Mouse (Mus musculus) retina, postnatal 7 days (tissue): ENCODE measurements around the gene Ccdc183.

Experiments used
- DNase-seq: peaks from one replicate; pipeline ENCODE4 v3.0.0-alpha.2; 2012; ENCODE audit warnings: low read depth, low spot score

Gene Ccdc183

GRCm38 (mm10) chr2:25577951-25578795 lies 39.3 kb downstream of the Ccdc183 start:
- DNase-seq: no peak

- DNase-seq: no peak
Measured at GRCm38 (mm10) chr2:25576965-25577891, 40.2 kb downstream of the Ccdc183 start.

- DNase-seq: no peak
Measured at GRCm38 (mm10) chr2:25576028-25576850, 41.2 kb downstream of the Ccdc183 start.

GRCm38 (mm10) chr2:25575432-25576027 lies 41.9 kb downstream of the Ccdc183 start:
- DNase-seq: no peak

- DNase-seq: peak; percentile 94
Measured at GRCm38 (mm10) chr2:25574579-25575431, 42.7 kb downstream of the Ccdc183 start, which contains the start of the genes Mamdc4 and Phpt1. Gene Mamdc4 (minus strand): TSS chr2:25574845. Gene Phpt1 (minus strand): TSS chr2:25575224.

- no peak for DNase-seq
Measured at GRCm38 (mm10) chr2:25574136-25574535, 43.3 kb downstream of the Ccdc183 start.

GRCm38 (mm10) chr2:25573068-25573467 lies 44.4 kb downstream of the Ccdc183 start:
- no peak for DNase-seq

- no peak for DNase-seq
Measured at GRCm38 (mm10) chr2:25571221-25571620, 46.3 kb downstream of the Ccdc183 start.

- no peak for DNase-seq
Measured at GRCm38 (mm10) chr2:25569323-25569722, 48.2 kb downstream of the Ccdc183 start.

- DNase-seq: no peak
Measured at GRCm38 (mm10) chr2:25568473-25569019, 48.9 kb downstream of the Ccdc183 start.

- DNase-seq: no peak
Measured at GRCm38 (mm10) chr2:25566558-25566957, 50.9 kb downstream of the Ccdc183 start.

GRCm38 (mm10) chr2:25565741-25566140 lies 51.7 kb downstream of the Ccdc183 start:
- no peak for DNase-seq

GRCm38 (mm10) chr2:25561946-25562345 lies 55.5 kb downstream of the Ccdc183 start:
- DNase-seq: no peak

GRCm38 (mm10) chr2:25560551-25560950 lies 56.9 kb downstream of the Ccdc183 start:
- DNase-seq: no peak

GRCm38 (mm10) chr2:25558774-25559173 lies 58.7 kb downstream of the Ccdc183 start:
- no peak for DNase-seq
